Mouse (Mus musculus) adrenal gland, postnatal 36 days (tissue): ENCODE measurements at regions not wholly inside any gene's neighbourhood (a gene's known extent, or its start where the extent isn't known, plus 50 kb on each side); places are given as distances from the start of the nearest gene placed in this dataset.

Source experiments
- DNase-seq, 2 experiments: peaks; one replicate each; pipeline ENCODE4 v3.0.0; 2021; ENCODE audit warnings: mixed read lengths in 1 of 2

DNA sequence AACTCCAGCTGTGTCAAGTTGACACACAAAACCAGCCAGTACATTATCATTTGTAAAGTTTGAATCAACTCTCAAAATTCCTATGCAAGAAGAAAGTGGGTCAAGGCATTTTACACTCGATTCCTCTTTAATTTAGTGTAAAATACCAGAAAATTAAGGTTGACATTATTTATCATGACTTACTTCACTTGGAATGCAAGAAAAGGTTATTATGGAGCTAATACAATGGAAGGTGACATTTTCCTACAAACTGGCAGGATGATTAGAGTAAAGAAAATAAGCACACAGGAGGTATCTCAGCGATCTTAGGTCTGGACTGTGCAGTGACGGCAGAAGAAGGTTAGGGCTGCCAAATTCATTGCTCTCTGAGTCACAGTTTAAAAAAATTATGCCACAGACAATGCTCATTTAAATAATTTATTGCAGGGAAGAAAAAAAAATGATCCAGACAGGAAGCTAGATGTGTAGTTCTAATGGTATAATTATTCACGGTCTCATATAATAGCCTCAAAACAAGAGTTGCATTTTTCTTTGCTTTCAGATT lies 405.2 kb downstream of the Hace1 start:
- no peak for DNase-seq

DNA sequence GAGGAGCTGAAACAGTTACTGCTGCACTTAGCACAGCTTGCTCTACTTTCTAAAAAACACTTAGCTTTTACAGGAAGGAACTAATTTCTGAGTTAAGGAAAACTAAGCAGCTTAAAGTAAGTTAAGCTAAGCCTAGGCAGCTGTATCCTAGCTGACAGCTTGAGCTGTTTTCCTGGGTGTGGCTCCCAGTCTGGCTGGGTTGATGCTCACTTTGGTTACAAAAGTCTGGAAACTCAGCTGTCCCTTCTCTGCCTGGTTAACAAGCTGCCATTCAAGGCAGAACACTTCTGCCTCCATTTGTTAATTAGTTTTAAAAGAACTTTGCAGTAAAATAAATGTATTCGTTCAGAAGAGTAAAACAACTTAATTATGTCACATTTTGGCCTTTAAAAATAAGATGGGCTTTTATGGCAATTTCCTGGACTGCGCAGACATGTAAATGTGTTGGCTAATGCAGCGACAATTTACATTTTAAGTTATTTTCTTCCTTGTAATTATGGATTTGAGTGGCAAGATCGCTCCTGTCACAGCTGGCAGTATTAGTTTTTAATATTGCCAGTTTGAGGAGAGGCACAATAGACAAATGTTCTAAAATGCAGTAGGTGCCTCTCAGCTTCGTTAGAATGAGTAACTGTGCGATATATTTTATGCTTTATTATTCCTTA lies 406.2 kb downstream of the Hace1 start:
- DNase-seq: no peak

DNA sequence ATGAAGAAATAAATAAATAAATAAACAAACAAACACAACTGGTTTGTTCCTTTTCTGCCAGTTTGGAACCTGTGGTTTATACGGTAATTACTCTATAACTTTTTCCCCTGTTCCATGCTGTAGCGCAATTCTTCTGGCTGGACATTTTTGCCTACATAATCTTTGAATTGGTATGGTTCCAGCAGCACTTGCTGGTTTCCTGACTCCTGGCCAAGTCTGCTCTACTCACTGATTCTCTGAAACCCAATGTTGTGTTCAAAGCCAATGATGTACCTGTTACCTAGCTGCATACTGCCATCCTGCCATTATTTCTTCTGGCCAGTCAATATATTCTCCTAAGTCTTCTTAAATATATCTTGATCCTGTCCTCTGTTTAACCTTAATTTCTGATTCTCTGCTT lies 408.7 kb downstream of the Hace1 start:
- no peak for DNase-seq

DNA sequence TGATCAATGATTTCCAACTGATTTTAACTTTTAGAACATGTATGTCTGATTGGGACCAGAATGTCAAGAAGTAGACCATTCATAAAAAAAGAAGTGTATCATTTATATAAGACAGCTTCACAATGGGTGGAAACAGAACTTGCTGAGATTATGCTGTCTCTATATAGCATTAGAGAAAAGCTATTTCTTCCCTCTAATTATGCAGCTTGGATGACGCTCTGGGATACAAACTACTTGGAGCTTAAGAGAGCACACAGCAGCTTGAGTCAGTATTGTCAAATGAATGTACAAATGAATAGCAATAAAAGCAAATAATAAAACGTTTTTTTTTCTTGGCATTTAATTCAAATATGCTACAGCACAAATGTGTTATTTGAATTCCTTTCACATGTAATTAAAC lies 428.7 kb downstream of the Hace1 start:
- DNase-seq: no peak

DNA sequence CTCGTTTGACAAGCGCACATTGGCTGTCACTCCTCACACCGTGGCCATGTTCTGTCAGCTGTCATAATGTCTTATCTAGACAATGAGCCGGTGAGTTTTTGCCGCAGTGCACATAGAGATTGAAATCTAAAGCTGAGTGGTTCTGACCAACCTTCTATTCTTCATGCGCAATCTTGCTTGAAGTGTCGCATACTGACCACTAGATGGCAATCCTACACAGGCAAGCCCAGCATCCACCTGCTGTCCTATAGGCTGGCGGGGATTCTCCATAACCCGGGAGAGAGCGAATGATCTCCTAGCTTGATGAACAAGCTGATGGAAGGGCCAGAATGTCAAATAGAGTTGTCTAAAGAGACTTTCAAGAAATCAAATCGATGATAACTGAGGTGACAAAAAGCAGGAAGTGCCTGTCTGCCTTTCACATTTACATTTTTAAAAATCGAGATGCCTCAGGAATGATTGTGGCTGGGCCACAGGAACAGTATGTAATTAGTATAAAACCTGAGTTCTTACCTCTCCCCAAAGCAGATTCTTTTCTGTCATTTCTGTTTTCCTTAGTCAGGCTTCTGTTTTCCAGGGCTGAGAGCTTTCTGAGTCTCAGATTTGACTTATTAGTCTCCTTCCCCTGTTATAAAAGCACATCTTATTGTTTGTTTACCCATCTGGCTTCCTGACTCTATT lies 434.4 kb downstream of the Hace1 start:
- peak; percentile 38 to 39 for DNase-seq

DNA sequence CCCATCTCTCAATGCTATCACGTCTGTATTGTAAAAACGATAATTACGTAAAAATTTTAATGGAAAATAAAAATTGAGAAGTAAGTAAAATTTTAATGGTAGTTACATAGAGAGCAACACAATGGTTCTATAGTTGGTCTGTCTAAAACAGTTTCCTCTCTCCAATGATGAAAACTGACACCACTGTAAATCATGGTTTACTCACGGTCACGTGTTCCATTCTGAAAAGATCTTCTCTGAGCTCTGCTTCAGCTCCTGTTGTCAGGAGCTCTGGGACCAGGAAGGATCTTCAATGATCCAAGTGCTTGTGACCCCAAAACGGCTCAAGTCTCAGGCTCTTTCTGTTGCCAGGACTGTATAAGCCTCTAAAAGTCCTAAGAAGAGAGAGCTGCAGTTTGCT lies 435.0 kb downstream of the Hace1 start:
- DNase-seq: no peak

DNA sequence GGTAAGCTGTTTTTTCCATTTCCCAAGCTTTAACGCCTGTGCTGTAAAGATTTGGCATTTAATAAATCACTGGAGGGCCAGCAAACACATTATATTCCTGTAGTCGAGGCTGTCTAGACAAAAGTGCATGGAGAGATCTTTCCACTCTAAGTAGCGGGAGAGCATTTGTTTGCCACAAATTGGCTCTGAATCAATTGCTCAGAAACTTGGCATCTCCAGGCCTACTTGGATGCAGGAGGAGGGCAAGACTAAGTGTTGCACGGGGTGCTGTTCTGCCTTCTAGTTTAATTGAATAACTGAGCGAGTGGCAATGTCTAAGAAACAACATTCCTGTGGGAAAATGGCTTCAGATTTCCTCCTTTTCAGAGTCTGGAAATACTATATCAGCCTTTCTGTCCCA lies 438.7 kb downstream of the Hace1 start:
- DNase-seq: no peak

DNA sequence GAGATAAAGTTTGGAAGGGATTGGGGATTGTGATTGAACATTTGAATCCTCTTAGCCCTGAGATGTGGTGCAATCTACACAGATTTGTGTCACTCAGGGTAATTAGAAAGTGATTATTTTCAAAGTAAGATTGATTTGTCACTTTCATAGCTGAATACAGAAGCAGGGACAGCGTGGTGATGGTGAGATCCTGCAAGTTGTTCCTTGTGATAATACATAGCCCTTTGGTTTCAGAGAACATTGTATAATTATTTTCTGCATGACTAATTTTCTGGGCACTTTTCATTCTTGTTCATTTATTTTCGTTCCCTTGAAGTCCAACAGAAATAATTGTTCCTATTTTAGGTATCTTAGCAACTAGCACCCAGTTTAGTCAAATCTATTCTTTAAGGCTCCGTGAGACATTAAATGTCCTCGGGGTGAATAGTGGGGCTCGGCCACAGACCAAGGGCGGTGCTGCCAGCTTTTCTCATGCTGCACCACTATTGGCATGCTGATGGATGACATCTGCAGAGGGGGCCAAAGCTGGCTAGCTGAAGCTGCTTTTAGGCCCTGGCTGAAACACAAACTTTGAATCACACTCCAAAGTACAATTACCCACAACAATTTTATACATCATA lies 468.0 kb downstream of the Hace1 start:
- DNase-seq: no peak

DNA sequence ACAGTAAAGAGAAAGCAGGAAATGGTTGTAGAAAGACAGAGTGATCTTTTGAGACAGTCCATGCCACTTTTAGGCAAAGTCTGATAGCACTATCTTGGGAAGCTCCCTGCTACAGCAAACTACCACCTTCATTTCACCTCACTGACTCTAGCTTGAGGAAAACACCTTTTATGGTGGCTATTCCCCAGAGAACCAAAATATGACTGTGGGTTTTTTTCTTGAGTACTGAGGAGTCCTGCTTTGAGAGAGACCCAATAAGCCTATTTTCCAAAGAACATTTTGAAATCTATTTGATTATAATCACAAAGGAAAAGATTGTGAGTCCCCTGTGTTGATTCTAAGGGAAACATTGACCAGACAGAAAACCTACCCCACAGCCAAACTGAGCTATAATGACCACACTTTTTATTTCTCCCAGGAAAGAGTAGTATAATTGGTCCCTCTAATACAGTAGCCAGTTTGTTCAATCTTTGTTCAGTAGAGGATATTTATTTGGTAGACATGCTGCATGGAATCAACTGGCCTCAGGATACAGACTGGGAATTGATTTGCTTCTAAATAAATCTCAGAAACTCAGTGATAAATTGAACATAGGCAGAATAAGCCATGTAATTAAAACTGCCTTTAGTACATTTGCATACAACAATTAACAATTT lies 468.6 kb downstream of the Hace1 start:
- no peak for DNase-seq

DNA sequence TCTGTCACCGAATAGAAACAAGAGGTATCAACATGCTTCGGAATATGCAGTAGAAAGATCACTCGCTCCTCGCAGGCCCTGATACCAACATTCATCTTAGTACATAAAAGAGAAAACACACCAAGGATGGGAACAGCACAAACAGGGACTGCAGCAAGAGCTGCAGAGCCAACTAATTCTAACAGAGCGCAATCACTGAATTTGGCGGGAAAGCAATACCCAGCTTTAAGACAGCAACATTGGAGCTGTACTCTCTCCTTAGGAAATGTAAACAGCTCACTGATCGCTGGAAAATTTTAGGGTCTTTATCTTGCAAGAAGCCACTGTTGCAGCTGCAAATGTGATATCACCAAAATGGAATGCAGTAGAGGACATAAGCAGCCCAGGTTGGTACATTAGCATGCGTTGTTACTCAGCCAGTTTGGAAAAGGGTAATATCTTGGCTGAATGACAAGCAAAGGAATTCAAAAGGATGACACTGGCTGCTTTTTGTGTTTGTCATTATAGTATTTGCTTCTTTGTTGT lies 469.3 kb downstream of the Hace1 start:
- no peak for DNase-seq

DNA sequence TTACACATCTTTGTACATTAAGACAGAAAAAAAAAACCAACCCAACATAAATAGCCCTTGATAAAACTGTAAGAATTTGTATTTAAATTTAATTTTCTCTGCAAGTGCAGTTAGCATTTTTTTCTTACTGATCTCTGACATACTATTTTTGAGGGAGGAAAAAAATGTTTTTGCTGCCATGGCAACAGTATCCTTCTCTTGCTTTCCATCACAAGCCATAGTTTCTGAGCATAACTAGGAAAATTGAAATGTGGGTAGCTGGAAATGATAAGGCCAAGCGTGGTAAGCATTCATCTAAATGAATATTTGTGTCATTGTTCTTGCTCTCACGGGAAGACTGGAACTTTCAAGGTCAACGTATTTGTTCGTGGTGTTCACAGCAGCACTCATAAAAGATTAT lies 470.0 kb downstream of the Hace1 start:
- DNase-seq: no peak

DNA sequence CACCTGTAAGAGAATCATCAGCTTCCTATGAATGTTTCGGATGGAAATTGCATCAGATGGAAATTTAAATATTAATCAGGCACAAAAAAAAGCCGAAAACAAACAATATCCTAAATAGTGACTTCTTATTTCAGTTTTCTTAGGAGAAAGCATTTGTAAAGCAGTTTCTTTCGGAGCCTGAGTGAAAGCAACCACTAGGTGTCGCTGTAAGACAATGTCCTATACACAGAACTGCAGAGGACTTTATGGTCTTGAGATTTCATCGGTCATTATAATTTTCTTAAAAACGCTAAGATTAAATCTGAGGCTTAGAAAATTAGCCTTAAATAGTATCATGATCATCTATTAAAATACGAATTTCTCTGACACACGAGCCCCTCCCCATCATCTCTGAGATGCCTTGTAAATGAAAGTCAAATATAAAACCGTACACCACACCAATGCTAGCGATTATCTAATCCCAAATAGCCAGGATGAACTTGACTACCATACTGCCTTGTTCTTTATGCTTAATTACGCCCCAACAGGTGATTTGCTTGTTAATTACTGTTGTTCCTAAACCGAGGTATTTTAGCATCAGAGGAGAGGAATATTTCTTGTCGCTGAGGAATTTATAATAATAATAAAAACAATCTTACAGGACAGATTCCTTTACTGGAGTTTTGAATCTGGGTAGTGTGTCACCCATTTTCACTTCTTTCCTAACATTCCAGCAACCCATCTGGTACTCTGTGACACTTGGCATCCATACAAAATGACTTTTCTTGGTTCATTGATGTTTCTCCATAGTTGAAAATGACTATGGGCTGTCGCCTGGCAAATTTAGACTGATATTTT lies 480.0 kb downstream of the Hace1 start:
- DNase-seq: peak; percentile 19 to 30

DNA sequence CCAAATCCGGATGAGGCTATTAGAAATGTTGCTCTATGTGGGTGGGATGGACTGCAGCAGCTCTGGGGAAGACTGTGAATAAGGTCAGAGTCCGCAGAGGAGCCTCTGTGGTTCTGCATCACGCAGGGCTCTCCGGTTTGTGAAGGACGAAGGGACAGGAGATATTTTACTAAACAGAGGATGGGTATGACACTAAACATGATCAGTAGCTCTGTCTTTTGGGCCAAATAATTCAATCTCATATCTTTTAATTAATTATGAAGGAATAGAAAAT lies 480.5 kb downstream of the Hace1 start:
- no peak for DNase-seq

DNA sequence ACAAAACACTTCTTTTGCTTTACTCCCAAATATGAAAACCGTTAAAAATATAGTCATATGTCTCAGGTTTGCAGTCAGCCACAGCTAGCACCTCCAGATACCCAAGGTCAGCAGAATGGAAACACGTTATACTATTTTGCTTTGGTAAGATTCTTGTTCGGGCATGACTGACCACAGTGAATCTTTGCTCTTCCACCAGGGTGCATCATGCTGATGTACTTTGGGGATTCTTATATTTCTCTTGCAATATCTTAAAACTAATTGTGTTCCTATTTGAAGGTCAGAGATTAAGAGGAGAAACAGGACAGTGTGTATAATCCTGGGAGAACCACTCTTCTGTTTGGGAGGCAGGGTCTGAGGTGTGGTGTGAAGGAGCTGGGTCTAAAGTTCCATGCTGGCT lies 481.7 kb downstream of the Hace1 start:
- DNase-seq: no peak

DNA sequence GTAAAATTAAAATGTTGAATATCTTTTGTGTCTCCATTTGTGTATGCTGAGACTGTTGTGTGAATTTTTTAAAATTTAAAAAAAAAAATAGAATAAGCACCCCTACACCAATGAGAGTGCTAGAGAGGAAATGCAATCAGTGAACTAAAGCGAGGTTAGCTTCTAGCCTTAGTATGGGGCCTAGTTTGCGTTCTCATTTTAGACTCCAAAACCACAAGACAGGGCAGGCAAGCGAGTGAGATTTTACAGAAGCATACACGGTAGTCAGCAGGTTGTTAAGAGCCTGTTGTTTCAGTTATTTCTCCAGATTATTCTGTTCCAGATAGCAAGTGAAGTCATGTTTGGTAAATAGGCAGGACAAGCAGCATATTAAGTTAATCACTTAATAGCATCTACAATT lies 486.2 kb downstream of the Hace1 start:
- DNase-seq: no peak

DNA sequence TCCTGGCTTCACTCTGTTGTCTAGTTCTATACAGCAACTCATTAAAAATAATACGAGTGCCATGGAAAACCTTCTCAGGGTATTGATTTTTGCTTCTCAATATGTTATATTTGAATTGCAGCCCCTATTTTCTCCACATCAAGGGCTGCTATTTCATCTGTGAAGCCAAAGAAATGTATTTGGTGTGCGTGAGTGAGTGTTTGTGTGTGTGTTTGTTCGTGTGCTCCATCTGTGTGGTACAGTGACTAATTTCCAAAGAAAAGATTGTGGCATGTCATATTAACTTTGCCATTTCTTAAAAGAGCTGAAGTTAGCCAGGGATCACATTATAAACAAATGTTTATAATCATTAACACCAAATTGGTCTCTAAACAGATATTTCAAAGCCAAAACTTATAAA lies 493.1 kb downstream of the Hace1 start:
- no peak for DNase-seq

DNA sequence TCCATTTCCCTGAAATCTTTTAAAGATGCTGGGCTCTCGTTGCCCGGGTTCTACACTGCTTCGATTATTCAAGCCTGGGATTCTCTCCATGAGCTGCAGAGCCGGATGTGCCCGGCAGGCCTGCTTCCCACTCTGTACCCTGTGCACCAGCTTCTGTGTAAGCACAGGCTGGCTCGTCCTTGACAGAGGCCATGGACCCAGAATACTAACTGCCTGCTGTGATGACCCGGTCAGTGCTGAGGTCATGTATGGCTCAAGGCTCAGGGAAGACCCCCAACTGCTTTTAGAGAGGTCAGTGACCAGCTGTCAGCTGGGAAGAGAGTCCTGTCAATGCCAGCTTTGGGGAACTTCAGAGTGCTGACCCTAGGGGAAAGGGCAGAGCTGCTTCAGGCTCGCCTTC lies 493.6 kb downstream of the Hace1 start:
- DNase-seq: no peak

DNA sequence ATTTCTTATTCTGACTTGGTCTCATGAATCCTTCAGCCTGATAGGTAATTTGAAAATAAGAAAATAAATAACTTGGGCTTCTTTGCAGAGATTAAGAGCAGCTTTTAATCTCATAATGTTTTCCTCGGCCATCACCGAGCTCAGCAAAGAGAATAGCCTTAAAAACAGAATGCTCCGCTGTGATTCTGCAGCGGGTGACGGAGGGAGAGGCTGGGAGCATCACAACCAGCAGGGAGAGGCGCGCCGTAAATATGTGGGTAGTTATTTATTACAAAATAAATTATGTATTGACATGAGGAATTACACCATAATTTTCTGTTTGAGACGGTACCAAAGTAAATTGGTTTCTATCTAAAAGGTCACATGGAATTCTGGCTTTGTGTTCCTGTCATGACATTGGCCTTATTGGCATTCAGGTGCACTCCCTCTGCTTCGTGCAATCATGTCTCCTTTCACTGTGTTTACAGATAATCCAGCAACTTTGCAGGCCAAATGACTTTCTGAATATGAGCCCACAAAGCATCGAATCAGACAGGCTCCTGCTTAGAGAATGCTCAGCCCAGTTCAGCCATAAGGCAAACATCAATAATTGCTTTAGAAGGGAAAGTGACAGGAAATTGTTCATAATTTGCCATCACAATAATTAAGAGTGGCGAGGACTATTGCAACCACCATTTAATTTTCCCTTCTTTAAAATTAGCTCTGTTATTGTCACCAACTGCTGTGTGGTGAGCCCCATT lies 494.4 kb downstream of the Hace1 start:
- no peak for DNase-seq

DNA sequence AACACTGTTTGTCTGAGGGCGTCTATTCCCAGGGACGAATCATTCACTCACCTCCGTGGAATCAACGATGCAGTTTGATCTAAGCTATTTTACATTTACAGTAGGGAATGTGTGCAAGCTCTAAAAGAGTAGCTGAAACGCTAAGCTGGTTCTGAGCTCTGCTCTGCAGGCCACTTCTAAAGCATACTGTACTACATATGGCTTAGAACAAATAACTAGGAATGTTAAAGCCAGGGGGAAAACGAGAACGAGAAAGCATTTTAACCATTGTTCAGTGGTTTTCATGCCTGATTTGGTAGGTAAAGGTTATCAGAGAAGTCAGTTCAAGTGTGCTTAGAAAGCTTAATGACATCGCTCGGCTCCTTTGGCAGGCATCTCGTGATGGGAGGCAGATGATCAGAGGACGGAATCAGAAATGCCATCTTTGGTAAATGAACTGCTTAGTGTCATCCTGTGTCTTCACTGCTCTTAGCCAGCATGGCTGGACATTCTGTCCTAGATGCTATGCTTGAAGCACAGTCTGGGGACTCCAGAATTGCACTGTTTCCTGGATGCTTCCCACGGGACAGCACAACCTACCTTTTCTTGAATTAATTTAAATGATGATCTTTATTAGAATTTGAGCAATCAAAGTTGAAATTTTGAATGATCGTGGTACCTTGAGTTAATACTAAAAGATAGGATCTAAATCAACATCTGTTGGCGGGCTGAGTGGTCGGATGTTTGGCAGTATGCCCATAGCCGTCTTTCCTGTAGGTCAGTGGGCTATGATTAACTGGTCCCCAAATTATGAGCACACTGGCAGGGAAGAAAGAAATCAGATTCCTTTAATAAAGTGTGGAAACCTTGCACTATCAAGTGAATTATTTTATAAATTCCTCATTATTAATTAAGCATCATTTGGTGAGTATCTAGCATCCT lies 495.2 kb downstream of the Hace1 start:
- DNase-seq: no peak

DNA sequence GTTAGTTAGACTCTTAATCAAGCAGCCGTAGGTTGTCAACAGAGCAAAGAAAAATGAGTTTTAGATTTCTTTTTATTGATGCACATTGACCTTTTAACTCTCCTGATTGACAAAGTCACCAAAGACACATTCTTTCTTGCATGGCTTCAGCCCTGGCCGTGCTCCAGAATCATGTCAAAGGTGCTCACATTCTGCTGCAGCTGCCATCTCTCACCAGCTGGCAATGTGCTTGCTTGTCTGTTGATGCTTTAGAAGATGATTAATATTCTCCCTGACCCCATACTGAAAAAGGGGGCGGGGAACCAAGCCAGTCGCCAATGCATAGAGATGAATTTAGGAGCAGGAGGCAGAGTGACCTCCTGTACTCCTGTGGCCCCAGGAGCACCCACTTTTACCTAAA lies 510.1 kb downstream of the Hace1 start:
- DNase-seq: no peak
